Mouse (Mus musculus): ENCODE measurements around the gene Arhgap23.

The Arhgap23 gene

GRCm38 (mm10) chr11:97502846-97503245 is 87.5 kb downstream of the Arhgap23 start:
- DNase-seq (ENCODE audit: low read depth, low spot score) = no peak

GRCm38 (mm10) chr11:97505784-97506183 is 90.5 kb downstream of the Arhgap23 start:
- no peak for DNase-seq (ENCODE audit: low read depth, low spot score)

GRCm38 (mm10) chr11:97506331-97506730 is 91.0 kb downstream of the Arhgap23 start:
- DNase-seq (ENCODE audit: low read depth, low spot score) = no peak

DNA sequence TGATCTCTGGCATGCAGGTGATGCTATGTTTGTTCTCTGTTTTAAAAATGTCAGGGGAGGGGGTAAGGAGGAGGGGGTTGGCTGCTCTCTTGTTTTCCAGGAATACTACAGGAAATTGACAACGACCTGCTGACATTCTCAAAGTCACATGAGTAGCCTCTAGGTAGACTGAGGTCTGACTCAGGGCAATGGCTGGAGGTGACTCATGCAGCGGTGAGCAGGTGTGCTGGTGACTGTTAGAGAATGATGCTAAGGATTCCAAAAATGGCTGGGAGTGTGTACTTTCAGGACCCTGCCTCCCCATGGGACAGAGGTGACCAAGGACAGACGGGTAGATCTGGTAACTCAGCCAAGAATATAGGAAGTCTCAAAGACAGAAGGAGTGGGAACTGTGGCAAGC is 92.9 kb downstream of the Arhgap23 start:
- no peak for DNase-seq (ENCODE audit: low read depth, low spot score)

DNA sequence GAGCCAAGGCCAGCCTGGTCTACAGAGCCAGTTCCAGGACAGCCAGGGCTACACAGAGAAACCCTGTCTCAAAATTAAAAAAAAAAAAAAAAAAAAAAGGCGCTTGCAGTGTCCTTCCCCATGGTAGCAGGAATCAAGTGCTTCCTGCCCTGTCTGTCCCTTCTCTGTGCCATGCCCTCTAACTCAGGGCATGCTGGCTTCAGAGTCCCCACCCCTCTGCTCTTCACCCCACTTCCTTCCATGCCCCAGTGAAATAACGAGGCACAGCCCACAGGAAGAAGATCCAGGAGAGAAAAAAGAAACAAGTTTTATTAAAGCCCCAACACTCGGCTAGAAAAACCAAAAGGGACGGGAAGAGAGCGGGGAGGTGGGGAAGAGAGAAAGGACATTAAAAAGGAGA is 93.7 kb downstream of the Arhgap23 start:
- no peak for DNase-seq (ENCODE audit: low read depth, low spot score)

DNA sequence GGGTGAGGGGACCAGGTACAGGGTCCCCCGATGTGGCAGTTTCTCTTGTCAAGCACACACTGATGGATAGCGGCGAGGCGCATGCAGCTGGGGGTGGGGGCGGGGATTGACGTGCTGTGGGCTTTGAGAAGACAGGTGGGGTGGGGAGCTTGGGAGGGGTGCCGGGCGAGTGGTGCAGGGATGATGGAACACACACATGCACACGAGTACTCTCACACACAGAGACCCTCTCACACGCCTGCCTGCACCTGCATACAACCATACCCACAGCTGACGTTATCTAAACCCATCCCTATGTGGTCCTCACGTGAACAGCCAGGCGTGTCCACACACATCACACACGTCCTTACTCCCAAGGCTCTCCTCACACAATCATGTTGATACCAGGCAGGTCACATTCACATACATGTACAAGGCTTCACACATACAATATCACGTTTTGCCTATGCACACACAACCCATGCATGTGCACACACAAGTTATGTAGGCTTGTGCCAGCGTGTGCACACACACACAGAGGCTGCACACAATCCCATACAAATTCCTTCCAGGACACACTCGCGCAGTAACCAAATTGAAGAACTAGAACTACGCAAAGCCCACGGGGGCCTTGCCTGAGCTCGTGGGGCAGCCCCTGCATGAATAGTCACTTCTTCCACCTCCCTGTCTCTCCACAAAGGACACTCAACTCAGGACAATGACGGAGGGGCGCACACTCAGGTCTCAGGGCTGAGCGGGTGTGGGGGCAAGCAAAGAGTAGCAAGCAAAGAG is 94.6 kb downstream of the Arhgap23 start:
- DNase-seq (ENCODE audit: low read depth, low spot score) = no peak

DNA sequence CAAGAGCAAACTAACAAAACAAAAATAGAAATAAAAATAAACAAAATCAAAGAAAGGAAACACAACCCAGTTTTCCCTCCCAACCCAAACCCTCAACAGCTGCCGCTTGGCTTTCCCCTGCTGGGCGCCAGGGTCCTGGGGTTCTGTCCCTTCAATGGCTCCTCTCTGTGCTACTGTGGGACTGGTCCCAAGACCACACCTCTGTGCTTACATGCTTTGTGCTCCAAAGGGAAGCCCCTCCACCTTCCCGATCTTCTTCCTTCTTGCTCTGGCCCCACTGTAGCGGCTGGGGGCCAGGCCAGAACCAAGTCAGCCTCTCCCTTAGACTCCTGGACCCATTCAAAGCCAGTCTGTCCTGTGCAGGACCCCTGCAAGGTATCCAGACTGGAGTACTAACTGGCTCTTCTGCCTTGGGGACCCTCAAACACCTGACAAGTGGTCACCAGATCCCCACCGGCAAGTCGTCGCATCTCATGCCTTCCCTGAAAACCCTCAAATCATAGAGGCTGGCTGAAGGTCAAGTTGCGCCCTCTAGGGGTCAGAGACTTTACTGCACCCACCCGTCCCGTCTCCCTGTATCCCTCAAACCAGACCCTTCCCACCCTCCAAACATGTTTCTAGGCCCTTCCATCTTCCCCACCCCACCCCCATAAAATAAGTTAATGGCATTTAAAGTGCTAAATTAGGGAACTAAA is 95.8 kb downstream of the Arhgap23 start:
- no peak for DNase-seq (ENCODE audit: low read depth, low spot score)

DNA sequence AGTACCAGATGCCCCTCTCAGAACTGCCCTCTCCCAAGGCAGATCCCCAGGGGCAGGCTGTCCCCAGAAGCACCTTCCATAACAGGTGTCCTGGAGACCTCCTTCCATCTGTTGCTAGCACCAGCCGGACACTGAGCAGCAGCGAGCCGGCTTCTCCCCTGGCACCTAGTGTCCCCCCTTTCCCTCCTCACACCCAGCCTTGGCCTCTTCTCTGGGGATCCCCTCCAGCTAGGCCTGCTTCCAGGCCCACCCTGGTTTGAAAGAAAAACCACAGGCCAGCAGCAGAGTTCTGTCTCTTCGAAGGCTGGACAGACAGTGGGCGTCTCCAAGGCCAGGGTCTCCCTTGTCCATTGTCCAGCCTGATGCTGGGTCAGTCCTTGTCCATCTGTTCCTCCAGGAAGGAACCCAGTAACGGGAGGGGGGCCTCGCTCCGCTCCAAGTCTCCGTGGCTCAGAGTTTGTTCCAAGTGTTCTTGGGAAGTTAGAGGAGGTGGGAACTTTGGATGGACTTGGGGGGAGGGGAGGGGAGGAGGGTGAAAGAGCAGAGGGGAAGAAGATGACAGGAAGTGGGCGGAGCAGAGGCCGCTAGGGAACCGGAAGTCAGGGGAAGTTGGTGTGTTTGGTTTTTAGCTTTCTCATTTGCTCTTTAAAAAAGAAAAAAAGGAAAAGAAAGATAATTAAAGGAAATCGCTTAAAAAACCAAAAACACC is 96.5 kb downstream of the Arhgap23 start:
- DNase-seq (ENCODE audit: low read depth, low spot score) = no peak

DNA sequence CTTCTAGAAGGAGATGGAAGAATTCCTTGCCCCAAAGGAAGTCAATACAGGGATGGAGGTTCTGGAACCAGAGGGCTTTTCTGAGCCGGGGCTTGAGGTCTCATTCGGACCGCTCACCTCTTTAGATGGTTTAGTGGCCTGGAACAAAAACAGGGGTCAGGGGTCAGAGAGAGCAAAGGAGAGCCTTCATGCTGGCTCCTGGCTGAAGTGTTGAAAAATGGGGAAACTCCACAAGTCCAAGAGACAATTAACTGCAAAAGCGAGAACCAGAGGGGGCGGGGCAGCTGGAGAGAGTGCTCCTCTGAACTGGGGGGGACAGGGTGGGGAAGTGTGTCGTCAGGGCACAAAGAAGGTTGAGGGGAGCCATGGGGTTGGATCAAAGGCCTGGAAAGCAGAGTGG is 97.2 kb downstream of the Arhgap23 start:
- DNase-seq (ENCODE audit: low read depth, low spot score) = no peak

GRCm38 (mm10) chr11:97513066-97513465 is 97.7 kb downstream of the Arhgap23 start:
- no peak for DNase-seq (ENCODE audit: low read depth, low spot score)

- DNase-seq (ENCODE audit: low read depth, low spot score) = no peak
Measured at GRCm38 (mm10) chr11:97520541-97520940, 105.2 kb downstream of the Arhgap23 start.

DNA sequence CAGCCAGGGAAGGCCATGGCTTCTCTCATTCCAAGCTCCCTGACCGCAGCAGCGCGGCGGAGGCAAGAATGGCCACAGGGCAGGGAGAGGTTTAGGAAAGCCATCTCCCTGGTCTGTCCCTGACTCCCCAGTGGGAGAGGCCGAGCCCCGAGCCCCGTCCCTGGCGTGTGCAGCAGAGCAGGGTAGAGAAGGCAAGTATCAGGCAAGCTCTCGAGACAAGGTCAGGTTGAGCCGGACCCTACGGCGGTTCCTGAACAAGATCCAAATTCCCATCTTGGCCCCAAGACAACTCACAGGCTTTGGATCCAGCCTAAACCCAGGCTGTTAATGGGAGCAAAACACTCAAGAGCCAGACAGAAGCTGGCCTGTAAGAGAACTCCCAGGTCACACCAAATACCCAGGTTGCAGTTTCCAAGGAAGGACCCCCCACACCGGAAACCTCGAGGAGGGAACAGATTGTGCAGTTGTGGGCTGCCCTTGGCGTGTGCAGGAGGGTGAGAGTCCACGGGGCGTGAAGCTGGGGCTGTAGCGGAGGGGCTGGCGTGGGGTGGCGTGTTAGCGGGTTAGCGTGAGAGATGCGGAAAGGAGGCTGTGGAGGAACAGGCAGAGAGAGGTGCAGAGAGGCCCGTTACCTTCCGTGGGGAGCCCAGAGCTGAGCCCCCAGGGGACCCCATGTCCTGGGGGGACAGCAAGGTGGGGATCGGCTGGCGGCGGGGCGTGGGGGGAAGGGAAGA is 106.6 kb downstream of the Arhgap23 start:
- DNase-seq (ENCODE audit: low read depth, low spot score) = no peak

DNA sequence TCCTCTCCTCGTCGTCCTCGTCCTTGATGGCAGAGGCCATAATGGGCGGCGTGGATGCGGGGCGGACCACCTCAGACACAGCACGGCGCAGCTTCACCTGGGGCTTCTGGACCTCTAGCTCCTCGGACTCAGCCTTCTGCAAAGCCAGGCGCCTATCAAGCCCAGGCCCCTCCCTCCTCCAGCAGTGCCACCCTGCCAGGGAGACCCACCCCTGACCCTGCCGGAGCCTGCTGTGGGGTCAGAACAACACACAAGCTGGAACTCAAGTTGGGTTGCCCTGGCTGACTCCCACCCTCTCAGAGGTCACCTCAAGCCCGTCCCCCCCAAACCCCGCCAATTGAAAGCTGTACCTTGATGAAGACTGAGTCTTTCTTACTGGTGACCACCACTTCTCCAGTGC is 107.8 kb downstream of the Arhgap23 start:
- DNase-seq (ENCODE audit: low read depth, low spot score) = no peak

- no peak for DNase-seq (ENCODE audit: low read depth, low spot score)
Measured at GRCm38 (mm10) chr11:97523827-97524261, 108.5 kb downstream of the Arhgap23 start.

DNA sequence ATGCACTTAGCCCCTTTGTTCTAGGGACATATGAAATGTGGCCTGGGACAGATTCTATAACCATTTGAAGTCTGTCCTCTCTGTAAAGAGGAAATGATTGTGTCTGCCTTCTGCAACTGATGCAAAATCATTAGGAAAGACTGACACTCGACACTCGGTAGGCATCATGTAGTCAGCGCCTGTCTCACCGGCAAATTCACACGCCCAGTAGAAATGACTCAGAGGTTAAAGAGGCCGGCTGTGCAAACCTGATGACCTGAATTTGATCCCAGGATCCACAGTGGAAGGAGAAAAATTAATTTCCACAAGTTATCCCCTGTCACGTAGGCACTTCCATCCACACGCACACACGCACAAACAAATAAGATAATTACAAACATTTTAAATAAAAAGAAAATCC is 109.0 kb downstream of the Arhgap23 start:
- no peak for DNase-seq (ENCODE audit: low read depth, low spot score)

DNA sequence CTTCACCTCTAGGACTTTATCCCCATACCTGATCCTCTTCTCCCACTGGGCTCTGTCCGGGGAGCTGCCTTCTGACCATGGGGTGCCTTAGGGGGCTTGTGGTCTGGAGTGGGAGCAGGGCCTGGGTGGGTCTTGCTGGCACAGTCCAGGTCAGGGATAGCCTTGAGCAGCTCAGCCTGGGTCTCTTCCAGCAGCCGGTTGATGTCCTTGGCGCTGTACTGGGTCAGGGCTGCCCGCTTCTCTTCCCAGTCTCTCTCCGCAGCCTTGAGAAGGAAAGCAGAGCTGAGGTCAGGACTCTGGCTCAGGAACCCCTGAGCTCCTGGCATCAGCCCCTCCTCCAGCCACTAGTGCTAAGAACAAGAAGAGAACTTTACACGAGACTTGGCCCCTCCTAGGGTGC is 110.0 kb downstream of the Arhgap23 start:
- DNase-seq (ENCODE audit: low read depth, low spot score) = no peak

- no peak for DNase-seq (ENCODE audit: low read depth, low spot score)
Measured at GRCm38 (mm10) chr11:97528282-97528808, 113.0 kb downstream of the Arhgap23 start.

GRCm38 (mm10) chr11:97530069-97530468 is 114.7 kb downstream of the Arhgap23 start:
- no peak for DNase-seq (ENCODE audit: low read depth, low spot score)

GRCm38 (mm10) chr11:97530961-97531360 is 115.6 kb downstream of the Arhgap23 start:
- no peak for DNase-seq (ENCODE audit: low read depth, low spot score)

DNA sequence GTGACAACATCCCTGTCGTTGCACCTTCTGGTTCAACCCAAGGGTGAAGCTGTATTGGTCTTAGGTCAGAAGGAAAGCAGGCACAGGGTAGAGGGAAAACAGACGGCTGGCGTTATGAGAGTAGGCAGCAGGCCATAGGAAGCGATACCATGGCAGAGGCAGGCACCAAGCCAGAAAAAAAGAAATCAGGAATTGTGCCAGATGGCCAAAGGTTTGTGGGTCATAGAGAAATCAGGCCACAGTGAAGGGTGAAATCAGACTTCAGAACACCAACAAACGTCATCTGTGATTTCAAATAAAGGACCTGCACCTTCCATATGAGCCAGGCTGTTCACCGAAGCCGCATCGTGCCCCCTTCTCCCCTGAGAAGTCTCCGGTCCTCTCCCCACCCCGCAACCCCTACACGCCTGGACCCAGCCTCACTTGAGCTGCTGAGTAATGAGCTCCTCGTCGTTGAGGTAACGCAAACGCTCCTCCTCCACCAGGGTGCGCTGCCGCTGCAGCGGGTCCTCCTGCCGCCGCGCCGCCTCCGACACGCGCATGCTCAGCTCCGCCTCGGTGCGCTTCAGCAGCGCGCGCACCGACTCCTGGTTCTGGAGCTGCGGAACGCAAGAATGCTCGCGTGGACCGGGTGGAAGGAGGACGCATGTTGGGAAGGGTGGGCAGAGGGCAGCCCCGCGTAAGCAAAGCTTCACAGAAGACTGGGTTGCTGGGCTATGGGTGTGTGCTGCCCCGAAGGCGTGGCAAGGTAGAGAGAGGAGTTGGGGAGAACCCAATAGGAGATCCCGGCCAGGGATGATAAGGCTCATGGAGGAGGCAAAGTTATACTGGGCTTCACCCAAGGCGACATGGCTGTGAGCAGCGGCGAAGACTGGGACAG is 116.3 kb downstream of the Arhgap23 start:
- DNase-seq (ENCODE audit: low read depth, low spot score) = peak; percentile 77

GRCm38 (mm10) chr11:97532354-97532753 is 117.0 kb downstream of the Arhgap23 start:
- no peak for DNase-seq (ENCODE audit: low read depth, low spot score)

Data from telencephalon, adult 2 months (tissue).